Mouse (Mus musculus): Measurements from ENCODE around the gene Naxd.
"Not testable (repeated sequence)": the region's sequence is repeated elsewhere in the genome, so short reads cannot be mapped to it uniquely, and the experiment has no call there.

Naxd gene

DNA sequence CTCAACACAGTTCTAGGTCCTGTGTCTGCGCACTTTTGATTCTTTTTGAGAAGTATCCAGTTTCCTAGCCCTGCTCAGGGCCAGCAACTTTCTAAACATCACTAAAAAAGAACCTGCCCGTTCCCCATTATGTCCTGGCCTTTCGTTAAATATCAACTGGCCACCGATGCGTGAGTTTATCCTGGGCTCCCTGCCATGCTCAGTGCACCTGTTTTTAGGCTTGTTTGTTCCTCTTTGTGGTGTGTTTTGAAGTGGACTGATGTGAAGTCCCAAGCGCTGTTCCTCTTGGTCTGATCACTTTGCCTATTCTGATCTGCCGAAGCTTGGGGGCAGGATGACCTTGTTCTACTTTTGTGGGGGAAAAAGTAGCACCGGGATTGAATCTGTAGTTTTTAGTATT is 26.0 kb upstream of the Naxd start:
- DNase-seq (ENCODE audit: low spot score in 2 of 2): no peak

DNA sequence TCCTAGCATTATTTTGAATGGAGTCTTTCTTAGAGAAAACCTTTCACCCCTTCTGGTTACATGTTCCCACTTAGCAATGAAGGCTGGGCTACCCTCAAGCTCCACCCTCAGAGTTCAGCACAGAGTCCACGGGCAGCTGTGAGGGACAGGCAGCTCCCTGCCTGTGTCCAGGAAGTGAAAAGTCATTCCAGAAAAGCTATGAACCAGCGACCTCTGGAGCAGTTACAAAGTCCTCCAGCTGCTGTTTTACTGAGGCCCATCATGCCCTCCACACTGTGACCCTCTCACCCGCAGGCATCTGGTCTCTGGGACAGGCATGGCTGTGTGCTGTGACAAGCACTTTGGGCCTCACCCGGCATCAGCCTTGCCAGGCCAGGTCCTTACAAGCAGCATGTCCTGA is 24.2 kb upstream of the Naxd start:
- no peak for DNase-seq (ENCODE audit: low spot score in 2 of 2)

DNA sequence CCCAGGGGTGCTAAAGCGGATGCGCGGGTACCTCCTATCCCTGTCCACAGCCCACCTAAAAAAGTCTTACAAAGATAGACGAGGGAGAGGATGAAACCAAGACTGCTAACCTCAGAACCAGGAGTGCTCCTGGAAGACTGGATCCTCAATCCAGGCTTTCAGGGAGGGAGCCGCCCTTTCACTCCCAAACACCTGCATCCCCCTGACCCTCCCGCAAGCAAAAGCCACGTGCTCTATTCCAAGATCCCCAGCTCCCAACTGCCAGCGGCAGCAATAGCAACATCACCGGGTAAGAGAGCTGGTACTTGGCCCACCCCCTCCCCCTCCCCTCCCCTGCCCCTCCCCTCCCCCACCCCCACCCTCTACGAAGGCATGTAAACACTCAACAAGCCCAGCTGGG is 21.9 kb upstream of the Naxd start:
- DNase-seq (ENCODE audit: low spot score in 2 of 2): no peak

DNA sequence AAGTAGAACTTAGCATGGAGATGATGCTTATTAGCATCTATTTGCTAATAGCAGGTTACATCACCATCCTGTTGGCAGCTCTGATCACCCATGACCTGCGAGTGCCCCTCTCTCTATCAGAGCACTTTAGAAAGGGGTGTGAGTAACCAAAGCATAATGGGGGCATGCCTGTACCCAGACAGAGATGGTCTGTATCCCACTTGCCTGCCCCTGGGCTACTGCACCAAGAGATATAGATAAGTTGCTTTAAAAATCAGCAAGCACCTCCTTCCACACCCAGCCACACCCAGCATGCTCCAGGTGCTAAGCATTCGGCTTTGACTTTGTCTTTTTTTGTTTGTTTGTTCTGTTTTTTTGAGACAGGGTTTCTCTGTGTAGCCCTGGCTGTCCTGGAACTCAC is 21.4 kb upstream of the Naxd start:
- no peak for DNase-seq (ENCODE audit: low spot score in 2 of 2)

DNA sequence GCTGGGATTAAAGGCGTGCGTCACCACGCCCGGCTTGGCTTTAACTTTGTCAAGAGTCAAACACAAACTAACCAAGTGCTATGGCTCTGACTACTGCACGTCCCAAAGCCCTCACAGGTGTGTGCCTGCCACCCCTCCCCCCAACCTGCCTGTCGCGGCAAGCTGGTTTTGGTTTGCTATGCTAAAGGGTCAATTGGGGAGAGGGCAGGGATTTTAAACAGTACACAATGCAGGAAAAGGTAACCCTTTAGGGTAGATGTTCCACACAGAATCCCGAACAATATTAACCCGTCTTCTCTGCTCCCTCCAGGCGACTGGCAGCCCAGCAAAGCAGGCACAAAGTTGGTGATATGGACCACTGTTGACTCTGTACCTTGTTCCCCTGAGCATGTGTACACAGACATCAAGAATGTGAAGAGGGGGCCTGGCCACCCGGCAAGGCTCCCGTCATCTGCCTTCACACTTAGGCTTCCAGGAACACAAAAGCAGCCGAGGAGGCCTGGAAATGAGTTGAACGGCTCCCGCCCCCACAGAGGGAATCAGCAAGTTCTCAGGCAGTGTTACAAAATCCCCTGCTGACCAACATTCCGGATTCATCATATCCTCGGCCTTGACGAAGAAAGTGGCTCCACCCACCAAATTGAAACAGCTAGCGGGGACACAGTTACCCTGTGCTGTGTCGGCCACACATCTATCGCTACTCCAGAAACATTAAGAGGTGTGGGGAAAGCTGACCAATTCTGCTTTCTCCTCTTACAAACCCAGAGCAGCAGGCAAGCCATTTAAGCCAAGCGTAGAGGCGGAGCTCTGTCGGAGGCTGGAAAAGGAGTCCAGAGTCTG is 20.7 kb upstream of the Naxd start:
- DNase-seq (ENCODE audit: low spot score in 2 of 2): no peak

DNA sequence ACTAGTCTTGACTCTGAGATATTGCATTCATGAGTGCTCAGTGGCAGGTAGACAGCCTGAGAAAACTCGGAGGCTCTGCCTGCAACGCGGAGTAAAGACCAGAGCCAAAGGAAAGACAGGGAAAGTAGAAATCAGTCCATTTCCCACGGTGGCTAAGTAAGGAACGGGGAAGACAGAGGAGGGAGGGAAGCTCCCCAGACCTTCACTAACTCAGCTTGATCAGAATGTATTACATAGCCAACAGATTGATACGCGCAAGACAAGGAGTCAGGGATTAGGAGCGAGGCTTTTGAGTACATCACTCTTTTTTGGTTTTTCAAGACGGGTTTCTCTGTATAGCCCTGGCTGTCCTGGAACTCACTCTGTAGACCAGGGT is 20.1 kb upstream of the Naxd start:
- DNase-seq (ENCODE audit: low spot score in 2 of 2): no peak

DNA sequence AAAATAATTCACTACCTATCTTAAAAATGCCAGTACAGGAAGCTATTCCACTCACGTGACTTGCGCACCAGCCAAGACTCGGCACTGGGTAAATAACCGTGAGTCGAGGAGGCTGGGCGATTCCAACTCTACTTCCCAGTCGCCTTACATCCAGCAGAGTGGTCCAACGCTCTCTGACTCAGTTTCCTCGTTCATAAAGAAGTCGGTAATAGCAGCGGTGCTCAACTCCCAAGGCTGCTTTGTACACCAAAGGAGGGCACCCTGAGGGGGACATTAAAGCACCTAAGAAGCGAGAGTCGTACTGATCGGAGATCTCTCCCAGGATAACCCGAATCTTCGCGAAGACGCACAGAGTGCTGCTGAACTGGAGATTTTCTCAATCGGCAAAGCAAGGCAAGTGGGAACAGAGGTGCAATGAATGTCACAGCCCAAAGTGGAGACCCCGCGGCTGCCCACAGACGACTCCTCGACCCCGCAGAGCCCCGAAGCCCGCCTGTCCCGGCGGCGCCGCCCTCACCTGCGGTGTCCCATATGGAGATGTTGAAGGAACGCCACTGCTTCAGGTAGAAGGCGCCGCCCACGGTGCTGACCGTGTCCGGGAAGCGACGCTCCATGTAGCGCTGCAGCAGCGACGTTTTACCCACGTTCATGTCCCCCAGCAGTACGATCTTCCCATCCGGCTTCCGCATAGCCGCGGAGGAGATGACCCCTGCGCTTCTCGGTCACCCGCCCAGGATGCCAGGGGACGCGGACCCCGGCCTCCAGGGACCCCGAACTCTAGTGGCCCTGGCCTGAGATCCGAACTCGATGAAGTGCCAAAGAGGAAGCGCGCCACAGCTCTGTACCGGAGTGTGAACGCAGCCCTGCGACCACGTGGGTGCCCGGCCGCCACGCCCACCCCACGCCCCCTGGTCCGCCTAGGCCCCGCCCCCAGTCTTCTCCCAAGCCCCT is 19.2 kb upstream of the Naxd start, which contains the start of gene Rab20:
Gene Rab20, minus strand, starts transcription at position 900 of the 951 bp plus-strand sequence.
- peak; percentile 37 to 74 for DNase-seq (ENCODE audit: low spot score in 2 of 2)

DNA sequence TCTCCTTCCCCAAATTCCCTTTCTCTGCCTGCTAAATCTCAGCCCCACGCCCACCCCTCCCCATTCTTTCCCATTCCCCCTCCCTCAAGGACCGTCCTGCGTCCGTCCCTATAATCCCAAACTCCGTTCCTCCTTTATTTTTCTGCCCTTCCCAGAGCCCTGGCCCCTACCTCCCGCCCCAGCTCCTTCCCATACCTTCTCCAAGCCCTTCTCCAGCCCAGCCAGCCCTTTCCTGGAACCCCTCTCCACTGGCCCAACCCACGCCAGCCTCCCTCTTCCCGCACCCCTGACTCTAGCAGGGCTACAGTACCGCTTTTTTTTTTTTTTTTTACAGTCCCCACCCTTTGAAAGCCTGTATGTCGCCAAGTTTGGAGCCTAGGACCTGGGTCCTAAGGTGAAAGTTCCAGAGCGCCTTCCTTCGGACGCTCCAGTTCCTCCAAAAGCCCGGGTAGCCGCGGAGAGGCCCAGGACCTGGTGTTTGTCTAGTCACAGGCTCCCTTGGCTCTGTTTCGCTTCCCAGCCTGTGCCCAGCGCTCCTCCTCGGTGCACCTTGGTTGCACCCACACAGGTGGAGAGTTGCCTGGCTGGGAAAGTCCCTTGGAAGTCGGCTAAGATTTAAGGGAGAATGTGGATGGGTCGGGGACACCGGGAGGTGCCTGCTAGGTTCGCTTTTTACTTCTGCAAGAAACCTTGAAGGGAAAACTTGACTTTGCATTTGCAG is 18.3 kb upstream of the Naxd start:
- no peak for DNase-seq (ENCODE audit: low spot score in 2 of 2)

DNA sequence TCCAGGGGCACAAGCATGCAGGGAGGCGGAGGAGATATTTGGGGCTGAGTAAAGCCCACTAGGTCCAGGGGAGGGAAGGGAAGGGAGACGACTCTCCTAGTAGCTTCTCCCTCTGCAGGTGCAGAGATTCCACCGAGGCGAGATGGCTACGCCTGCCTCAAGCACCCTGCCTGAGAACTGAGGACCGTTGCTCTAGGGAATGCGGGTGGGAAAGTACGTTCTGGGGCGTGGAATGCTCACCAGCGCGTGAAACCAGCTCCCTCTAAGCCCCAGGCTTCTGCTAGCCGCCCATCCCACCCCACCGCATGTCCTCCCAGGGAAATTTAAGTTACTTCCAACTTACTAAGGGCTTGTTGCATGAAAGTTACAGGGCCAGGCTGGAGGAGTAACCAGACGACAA is 17.7 kb upstream of the Naxd start:
- DNase-seq (ENCODE audit: low spot score in 2 of 2): no peak

DNA sequence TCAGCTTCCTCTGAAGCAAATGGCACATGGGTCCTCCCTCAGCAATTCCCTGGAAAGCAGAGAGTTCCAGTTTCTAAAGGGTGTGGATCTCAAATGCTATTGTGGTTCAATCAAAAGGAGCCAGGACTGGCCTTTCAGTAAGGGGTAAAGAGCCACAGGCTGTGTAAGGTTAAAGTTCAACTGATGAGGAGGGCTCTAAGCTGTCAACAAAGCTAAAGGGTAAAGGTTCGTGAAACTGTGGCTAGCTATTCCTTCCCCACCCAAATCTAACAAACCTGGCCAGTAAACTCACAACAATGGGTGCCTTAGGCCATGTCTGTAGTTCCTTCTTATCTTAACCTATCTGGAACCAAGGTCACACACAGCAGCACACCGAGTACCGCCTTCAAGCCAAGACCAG is 15.4 kb upstream of the Naxd start:
- no peak for DNase-seq (ENCODE audit: low spot score in 2 of 2)

DNA sequence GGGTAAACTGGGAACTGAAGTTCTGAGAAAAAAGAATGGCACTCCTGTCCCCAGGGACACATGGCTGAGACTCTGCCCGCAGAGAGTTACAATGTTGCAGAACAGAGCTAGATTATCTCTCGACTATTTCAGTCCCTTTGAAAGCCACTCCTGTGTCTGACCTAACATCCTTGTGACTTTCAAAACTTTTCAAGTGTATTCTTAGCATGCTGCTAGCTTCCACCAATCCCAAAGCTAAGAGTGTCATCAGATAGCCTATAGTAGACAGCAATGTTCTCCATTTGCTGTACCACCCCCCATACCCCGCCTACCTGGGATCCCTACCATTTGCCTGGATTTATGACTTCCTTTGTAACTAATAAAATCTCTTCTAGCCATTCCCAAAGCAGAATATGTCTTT is 14.8 kb upstream of the Naxd start:
- DNase-seq (ENCODE audit: low spot score in 2 of 2): no peak

DNA sequence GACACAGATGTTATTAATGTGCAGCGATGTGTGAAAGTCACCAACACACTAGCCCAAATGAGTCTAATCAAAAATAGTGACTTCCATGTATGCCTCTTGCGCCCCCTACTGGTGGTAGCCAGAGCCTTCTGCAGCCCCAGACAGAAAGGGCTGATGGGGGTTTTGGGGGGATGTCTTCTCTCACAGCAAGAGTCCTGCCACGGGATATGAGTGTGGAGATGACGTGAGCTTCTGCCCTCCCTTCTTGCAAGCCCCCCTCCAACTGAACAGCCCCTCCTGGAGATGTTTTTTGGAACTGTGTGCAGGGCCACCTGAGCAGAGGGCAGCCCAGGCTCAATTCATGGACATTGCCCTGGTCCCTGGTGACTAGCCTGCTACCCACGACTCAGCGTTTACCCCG is 11.2 kb upstream of the Naxd start:
- peak; percentile 54 to 85 for DNase-seq (ENCODE audit: low spot score in 2 of 2)

DNA sequence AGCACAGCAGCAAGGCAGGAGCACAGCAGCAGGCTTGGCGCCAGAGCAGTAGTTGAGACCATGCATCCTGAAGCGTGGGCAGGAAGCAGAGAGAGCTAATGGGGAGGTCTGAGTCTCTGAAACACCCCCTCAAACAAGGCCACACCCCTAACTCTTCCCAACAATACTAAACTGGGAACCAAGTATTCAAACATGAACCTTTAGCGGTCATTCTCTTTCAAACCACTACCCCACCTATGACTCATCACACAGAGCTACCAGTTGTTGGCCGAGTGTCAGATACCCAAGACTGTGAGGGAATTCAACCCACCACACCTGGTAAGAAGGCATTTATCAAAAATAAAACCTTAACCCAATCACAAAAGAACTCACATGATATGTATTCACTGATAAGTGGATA is 10.1 kb upstream of the Naxd start:
- DNase-seq (ENCODE audit: low spot score in 2 of 2): no peak

DNA sequence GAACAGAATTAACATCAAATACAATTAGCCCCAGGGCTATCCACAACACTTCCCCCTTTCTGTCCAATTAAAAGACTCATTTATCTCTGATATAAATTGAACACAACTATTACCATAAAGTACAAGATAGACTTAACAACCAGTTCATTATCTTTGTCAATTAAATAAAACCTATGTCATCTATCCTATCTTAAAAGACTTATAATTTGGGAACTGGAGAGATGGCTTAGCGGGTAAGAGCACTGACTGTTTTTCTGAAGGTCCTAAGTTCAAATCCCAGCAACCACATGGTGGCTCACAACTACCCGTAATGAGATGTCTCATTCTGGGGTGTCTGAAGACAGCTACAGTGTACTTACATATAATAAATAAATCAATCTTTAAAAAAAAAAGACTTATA is 5.0 kb upstream of the Naxd start:
- not testable (repeated sequence) for DNase-seq (ENCODE audit: low spot score in 2 of 2)

DNA sequence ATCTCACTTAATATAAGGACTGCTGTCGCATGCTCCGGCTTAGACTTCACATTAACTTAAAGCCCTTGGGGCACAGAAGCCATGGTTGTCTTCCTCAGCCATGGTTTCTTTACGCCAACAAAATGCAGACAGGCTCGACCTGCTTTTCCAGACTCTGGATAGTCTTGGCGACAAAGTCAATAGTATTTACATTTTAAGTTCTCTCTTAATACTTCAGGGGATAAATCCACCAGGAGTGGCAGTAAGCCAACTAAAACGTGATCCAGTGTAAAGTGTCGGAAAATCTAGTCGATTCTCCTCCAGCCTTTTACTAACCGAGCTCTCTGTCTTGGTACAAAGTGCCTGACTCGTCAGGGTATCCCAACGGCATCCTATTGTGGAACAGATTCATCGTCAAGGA is 975 bp downstream of the Naxd start:
- DNase-seq (ENCODE audit: low spot score in 2 of 2): no peak

DNA sequence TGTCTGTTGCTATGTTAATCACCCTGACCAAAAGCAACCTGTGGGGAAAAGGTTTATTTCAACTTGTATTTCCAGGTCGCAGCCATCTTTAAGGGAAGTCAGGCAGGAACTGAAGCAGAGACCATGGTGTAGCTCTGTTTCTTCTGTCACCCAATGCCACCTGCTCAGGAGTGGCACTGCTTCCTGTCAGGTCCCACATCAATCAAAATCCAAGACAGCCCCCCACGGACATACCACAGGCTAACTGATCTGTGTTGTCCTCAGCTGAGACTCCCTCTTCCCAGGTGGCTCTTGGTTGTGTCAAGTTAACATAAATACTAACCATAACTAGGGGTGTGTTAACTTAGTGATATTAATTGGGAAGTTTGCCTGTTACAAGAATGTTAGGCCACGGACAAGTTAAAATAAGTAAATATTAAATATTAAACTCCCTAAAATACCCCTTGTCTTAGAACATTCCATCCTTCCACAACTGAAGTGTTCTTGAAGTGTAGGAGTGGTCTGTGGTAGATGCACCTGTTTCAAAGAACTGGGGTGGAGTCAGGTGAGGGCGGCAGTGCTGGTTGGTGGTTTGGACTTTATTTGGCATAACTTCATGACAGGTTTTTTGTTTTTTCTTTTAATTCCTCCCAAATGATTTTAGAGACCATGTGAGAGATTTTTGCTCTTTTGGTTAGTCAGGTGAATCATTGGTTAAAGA is 1.6 kb downstream of the Naxd start:
- DNase-seq (ENCODE audit: low spot score in 2 of 2): no peak

DNA sequence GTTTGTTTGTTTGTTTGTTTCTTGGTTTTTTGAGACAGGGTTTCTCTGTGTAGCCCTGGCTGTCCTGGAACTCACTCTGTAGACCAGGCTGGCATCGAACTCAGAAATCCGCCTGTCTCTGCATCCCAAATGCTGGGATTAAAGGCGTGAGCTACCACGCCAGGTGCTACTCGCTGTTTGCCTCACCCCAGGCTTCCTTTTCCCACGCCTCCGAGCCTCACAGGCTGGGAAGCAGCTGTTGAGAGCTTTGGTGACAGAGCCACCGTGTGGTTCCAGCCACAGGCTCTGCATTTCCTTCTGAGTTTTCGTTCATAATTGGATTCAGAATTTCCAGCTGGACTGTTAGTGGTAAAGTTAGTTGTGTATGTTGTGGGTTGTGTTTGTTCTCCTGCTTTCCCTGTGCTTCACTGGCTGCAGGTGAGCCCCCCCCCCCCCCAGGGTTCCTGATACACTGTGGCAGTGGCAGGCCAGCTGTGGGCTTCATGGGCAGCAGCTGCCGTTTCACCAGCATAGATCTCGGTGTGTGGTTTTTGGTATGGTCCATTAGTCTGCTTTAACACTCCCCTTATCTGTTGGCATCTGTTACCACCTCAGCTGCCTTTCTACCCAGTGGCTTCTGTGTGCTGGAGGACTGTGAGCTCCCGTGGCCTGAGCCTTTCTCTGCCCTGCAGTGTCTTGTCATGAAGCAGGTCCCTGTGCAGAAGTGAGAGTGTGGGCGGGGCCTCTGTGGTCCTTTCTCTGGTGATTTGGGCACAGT is 6.3 kb downstream of the Naxd start:
- DNase-seq (ENCODE audit: low spot score in 2 of 2): no peak

DNA sequence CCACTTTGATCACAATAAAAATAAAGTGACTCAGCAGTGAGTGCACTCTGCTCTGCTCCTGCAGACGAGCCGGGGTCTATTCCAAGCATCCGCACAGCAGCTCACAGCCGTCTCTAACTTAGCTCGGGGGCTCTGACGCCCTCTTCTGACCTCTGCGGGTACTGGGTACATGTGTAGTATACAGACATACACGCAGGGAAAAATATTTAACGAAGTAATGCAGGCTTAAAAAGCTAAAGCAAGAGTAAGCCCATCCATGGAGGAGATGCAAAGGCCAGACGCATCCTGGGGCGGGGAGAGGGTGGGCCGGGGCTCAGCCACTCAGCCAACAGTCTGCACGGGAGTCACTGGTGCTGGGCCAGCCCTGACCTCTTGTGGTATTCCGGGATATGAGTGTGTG is 8.8 kb downstream of the Naxd start:
- DNase-seq (ENCODE audit: low spot score in 2 of 2): no peak

DNA sequence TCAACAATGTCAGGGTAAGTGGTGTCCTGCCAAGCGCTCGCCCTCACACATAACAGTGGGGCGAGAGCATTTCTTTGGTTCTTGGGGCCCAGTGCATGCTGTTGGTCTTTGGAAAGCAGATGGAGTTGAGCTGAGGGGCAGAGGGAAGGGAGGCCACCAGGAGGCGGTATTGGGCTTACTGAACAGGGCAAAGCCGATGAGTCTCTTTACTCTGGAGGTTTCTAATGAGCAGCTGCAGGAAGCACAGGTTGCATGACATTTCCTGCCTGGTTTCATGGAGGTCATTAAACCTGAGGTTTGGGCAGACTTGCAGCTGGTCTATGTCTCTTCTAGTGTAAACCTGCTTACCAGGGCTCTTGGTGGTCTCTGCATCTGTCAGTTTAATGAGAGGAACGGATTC is 9.5 kb downstream of the Naxd start:
- peak; percentile 64 to 83 for DNase-seq (ENCODE audit: low spot score in 2 of 2)

DNA sequence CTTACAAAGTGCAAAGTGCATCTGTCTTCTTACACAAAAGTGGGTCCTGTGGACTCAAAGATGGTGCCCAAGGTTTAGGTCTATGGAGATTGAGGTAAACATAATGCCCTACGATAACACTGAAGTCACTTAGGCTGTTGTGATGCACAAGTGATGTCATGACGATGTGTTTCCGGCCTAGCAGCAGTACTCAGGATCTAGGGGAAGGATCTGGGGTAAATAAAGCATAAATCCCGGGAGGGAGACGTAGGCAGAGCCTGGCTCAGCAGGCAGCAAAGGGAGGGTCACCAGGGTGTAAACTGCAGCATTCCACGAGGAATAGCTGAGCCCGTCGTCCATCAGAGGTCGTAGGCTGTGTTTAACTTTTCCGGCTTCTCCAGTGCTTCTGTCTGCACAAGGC is 11.6 kb downstream of the Naxd start:
- DNase-seq (ENCODE audit: low spot score in 2 of 2): no peak

DNA sequence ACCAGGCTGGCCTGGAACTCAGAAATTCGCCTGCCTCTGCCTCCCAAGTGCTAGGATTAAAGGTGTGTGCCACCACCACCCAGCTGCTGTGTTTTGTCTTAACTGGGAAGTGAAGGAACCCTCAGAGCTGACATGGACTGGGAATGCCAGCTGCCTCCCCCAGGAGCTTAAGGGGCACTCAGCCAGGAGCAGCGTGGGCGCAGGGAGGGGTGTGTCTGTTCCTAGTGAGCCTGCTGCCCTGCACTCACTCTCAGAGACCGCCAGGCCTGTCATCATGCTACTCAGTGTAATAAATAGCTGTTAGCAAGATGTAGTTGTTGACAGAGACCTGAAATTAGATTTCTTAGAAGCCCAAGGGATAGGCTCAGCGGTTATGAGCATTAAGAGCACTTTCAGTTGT is 13.7 kb downstream of the Naxd start:
- no peak for DNase-seq (ENCODE audit: low spot score in 2 of 2)

Data from spleen, postnatal 4 days (tissue).